Mouse (Mus musculus) liver, embryonic 16.5 days (tissue): ENCODE results near the gene Ctu2. TPM values are rescaled to one million over a fixed set of nuclear protein-coding genes. Genes with fewer than 3 reads are reported as not detected.

Experiments
- ATAC-seq: fragments of 200-750 bp; cut with Nextera tagmentation; 2 replicates; pipeline ENCODE4 v1.8.0; 2017; ENCODE audit warnings: low read depth, mild to moderate bottlenecking, moderate number of reproducible peaks, moderate library complexity
- H3K27ac ChIP-seq: fragments of 300-500 bp; sonication (generic); 2 replicates; pipeline ENCODE4 v1.5.1; 2014; ENCODE audit warnings: mild to moderate bottlenecking, low read length
- H3K27me3 ChIP-seq: fragments of 300-500 bp; sonication (generic); 2 replicates; pipeline ENCODE4 v1.6.1; 2014; ENCODE audit warnings: low read depth, low read length, mixed read lengths; ENCODE audit not compliant: control insufficient read depth, insufficient read depth
- H3K36me3 ChIP-seq: fragments of 300-500 bp; sonication (generic); 2 replicates; pipeline ENCODE4 v1.6.1; 2014; ENCODE audit warnings: mild to moderate bottlenecking; ENCODE audit not compliant: control insufficient read depth, insufficient read depth
- H3K4me1 ChIP-seq: fragments of 300-500 bp; sonication (generic); 2 replicates; pipeline ENCODE4 v1.6.1; 2014; ENCODE audit warnings: low read depth, low read length, mixed read lengths; ENCODE audit not compliant: control insufficient read depth
- H3K4me2 ChIP-seq: fragments of 300-500 bp; sonication (generic); 2 replicates; pipeline ENCODE4 v1.6.1; 2014; ENCODE audit warnings: low read depth, low read length, mixed read lengths
- H3K4me3 ChIP-seq: fragments of 300-500 bp; sonication (generic); 2 replicates; pipeline ENCODE4 v1.5.1; 2014; ENCODE audit warnings: low read depth, mild to moderate bottlenecking, low read length
- H3K9ac ChIP-seq: fragments of 300-500 bp; sonication (generic); 2 replicates; pipeline ENCODE4 v1.6.1; 2014; ENCODE audit warnings: low read depth, low read length
- H3K9me3 ChIP-seq: fragments of 300-500 bp; sonication (generic); replicated peaks from 2 replicates; pipeline ENCODE4 v1.6.1; 2016; ENCODE audit warnings: low read length; ENCODE audit not compliant: control insufficient read depth
- WGBS: fragments of 180-500 bp; shearing (Covaris S2); extraction: QIAGEN DNeasy Blood & Tissue Kit; methylation state at CpG from one replicate; pipeline ENCODE4 v1.1.7; 2014; ENCODE audit not compliant: insufficient replicate concordance; 5-methylcytosine and 5-hydroxymethylcytosine counted together
- polyA plus RNA-seq: library from polyadenylated mRNA; unstranded; fragments of >200 nt; fragmentation: Nextera tagmentation; extraction: Ambion mirVana; gene quantifications from 2 replicates; pipeline ENCODE4 v1.2.1, GENCODE M21; 2015

Ctu2 gene
- polyA plus RNA-seq, 1 experiment from 2014 or later = 9.6 TPM

DNA sequence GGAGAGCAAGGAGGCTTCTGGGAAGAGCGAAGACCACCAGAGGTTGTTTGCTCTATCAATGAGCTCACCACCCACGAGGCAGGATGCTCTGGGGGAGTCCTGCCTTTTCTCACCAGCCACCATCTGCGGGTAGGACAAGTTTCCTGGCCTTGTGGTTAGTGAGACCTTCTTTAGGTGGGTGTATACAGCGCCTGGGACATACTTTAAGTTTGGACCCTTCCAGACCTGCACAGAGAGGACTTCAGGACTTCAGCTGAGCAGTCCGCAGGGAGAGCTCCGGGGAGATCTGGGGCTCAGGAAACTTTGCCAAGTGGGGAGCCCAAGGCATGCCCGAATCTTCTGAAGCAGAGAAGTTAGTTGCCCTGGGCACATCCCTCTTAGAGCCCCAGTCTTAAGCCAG is 16.0 kb upstream of the Ctu2 start:
- Histone ChIP-seq H3K36me3 (no peaks in the 10 kb centered on the region), H3K4me1 (peaks cover 34% of the 10 kb centered on the region), H3K27me3 (peaks cover 34% of the 10 kb centered on the region), H3K4me3 (peak overlapping the region; percentile 47), H3K9ac (no peak overlapping the region; the same call in 1 of the 2 replicates), H3K9me3 (no peaks in the 10 kb centered on the region), H3K27ac (no peak overlapping the region), H3K4me2 (peak overlapping the region; percentile 74)
- ATAC-seq = no peak
- 20% methylated on average over 7 of the region's 7 CpGs for WGBS

DNA sequence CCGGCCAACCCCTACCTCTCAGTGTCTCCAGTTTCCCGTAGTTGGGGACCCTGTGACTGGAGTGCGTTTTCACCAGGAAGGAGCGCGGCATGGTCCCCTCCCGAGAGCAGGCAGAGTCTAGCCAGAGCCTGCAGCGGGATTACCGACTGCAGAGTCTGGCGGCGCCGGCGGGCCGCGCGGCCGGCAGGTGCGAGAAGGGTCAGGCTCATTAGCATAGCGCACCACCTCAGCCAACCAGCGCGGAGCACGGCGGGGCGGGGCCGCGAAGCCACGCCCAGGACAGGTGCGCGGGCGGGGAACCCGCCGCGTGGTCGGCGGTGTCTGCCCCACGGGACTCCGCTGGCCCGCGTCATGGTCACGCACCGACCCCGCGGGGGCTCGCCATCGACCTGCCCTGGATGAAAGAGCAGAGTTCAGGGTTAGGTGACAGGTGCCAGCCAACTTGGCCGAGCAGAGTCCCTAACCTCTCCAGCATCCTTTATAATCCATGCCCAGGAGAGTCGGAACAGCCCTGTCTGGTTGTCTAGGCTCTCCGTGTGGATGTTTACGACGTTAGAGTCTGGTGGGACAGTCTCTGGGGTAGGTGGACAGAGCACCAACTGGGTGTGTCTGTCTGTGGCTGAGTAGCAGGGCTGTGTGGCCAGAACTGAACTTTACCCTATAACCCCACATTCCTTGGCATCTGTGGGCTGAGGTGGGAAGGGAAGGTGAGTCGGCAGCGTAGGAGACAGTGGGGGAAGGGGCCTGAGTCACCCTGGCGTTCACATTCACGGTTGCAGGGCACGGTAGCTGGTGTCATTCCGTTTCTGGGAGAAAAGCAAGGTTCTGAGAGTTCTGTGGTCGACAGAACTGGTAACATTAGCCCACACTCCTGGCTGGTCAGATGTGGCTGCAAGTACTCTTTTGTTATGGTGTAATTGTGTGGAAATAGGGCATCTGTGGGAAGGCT is 15.1 kb upstream of the Ctu2 start, which contains the start of gene Snai3:
Gene Snai3, minus strand, starts transcription at position 210 of the 949 bp plus-strand sequence.
- H3K36me3 ChIP-seq = no peaks in the 10 kb centered on the region
- H3K27ac ChIP-seq = no peak within 1 kb of the TSS
- H3K4me3 ChIP-seq = peak within 1 kb of the TSS; percentile 47
- ATAC-seq = peak; percentile 77
- H3K4me1 ChIP-seq = peaks cover 36% of the 10 kb centered on the region
- 5% methylated on average over 56 of the region's 56 CpGs for WGBS
- peak within 1 kb of the TSS; percentile 43; the same call in 1 of the 2 replicates for H3K9ac ChIP-seq
- no peaks in the 10 kb centered on the region for H3K9me3 ChIP-seq
- H3K27me3 ChIP-seq = peaks cover 34% of the 10 kb centered on the region
- peak within 1 kb of the TSS; percentile 74 for H3K4me2 ChIP-seq

DNA sequence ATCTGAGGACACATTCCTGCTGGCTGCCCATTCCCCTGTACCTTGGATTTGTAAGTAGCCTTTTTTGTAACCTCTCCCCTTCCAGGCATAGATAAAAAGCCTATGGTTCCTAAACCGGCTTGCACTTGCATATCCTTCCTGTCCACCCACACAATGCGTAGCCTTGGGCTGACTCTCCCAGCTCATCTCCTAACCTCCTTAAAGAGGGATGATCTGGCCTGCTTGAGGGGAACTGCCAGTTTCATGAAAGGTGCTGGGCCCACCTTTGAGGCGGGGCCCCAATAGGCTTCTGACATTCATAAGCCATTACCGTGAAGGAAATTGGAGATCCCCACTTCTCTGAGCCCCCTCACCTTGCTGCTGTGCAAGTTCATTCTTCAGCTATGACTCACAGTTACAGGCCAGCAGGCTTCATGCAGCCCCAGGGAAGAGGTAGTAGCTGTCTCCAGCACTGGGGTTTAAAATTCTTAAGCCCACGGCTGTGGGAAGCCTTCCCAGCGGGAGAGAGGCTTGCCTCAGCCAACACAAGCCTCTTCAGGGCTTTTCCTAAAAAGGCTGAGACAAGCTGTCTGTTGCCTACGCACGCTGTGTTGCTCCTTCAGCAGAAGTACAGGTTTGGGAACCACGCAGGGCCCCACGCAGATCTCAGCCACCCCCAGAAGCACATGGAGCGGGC is 14.3 kb upstream of the Ctu2 start:
- no peak overlapping the region for H3K27ac ChIP-seq
- no peak for ATAC-seq
- no peak overlapping the region for H3K9ac ChIP-seq
- no peak overlapping the region for H3K4me2 ChIP-seq
- H3K4me3 ChIP-seq = no peak overlapping the region
- no peaks in the 10 kb centered on the region for H3K9me3 ChIP-seq
- H3K36me3 ChIP-seq = no peaks in the 10 kb centered on the region
- peaks cover 34% of the 10 kb centered on the region for H3K27me3 ChIP-seq
- 60% methylated on average over 11 of the region's 11 CpGs for WGBS
- peaks cover 36% of the 10 kb centered on the region for H3K4me1 ChIP-seq

DNA sequence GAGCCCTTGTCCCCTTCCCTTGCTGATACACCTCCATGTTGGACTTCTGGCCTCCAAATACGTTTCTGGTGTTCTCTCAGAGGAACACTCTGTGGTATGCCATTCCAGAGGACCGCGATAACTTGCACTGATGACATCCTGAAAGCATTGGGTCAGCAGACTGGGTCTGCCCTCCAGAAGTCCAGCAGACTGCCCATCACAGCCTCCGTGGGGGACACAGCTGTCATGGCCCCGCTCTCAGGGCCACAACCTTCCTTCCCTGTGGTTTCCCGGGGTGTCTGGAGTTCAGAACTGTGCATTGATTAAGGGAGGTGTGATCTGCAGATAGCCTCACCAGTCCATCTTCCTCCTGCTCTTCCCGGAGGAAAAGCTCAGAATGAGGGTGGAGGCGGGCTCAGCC is 13.4 kb upstream of the Ctu2 start:
- no peak overlapping the region for H3K4me3 ChIP-seq
- H3K36me3 ChIP-seq = no peaks in the 10 kb centered on the region
- H3K9me3 ChIP-seq = no peaks in the 10 kb centered on the region
- peaks cover 34% of the 10 kb centered on the region for H3K27me3 ChIP-seq
- no peak overlapping the region for H3K27ac ChIP-seq
- no peak for ATAC-seq
- H3K4me2 ChIP-seq = no peak overlapping the region
- H3K9ac ChIP-seq = no peak overlapping the region
- peaks cover 36% of the 10 kb centered on the region for H3K4me1 ChIP-seq
- 67% methylated on average over 8 of the region's 8 CpGs for WGBS

DNA sequence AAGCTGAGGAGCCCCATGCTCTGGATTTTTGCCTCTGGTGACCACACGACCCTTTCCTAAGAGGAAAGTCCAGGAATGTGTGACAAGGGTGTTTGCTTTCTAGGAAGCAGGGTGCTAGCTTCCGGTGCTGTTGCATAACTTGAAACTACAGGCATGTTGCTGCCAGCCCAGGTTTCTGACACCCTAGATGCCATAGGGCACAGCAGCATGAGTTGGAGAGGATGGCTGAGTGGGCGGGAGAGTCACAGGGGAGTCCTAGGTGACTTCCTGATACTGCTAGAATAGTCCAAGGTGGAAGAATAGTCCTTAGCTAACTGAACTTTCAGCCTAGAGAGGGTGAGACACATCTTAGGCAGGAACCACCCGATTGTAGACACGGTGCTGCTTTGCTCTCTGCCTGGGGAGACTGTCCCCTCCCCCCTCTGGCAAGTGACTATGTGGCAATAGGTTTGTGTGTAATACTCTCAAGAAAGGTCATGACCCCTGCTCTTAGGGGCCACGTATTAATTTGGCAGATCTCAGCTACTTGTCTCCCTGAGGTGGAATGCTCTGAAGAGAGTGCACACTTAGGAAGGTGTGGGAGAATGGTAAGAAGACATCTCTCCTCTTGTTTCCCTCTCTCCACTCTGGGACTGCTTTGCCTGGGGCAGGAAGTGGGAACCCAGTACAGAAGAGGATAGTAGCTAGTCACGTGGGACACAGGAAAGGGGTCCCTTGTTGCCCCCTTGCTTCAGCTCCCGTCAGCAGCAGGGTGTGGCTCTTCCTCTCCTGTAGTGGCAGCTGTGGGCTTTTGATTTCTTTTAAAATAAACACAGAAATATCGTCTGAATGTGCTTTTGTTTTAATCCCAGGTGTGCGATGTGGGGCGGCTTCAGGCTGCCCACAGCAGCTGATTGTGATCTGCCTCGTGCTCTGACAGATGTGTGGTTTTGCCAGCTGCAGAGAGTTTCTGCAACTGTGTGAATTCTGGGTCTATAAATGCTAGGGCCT is 12.0 kb upstream of the Ctu2 start:
- no peak overlapping the region for H3K4me2 ChIP-seq
- 16% methylated on average over 12 of the region's 12 CpGs for WGBS
- ATAC-seq = peak; percentile 31

DNA sequence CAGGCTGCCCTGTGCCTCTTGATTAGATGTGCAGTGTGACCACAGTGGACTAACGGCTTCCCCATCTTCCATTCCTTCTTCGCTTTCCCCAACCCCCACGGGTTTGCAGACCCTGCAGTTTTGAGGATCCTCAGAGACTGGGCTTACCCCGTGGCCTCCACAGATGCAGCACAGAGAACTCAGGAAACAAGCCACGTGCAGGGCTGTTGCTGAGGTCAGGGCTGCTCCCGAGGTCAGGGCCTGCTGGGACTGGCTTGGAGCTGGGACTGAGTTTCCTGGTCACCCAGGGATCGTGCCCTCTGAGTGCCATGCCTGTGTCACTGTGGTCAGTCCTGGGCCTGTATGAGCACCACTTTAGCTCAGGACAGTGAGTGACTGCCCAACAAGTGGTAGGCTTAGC is 11.0 kb upstream of the Ctu2 start:
- H3K9ac ChIP-seq = no peak overlapping the region
- H3K27ac ChIP-seq = no peak overlapping the region
- H3K27me3 ChIP-seq = peaks cover 21% of the 10 kb centered on the region
- no peak overlapping the region for H3K4me3 ChIP-seq
- H3K4me2 ChIP-seq = no peak overlapping the region
- H3K36me3 ChIP-seq = no peaks in the 10 kb centered on the region
- no peak for ATAC-seq
- H3K9me3 ChIP-seq = no peaks in the 10 kb centered on the region
- peaks cover 38% of the 10 kb centered on the region for H3K4me1 ChIP-seq
- 16% methylated on average over 7 of the region's 7 CpGs for WGBS

More for the DNA sequence above, 12.0 kb upstream of the Ctu2 start:
- Histone ChIP-seq H3K9me3 (no peaks in the 10 kb centered on the region), H3K36me3 (no peaks in the 10 kb centered on the region), H3K27ac (0 out of 2 replicates have a peak overlapping the region, but pooled peaks have one; percentile 15), H3K9ac (no peak overlapping the region), H3K4me3 (no peak overlapping the region), H3K4me1 (peaks cover 36% of the 10 kb centered on the region), H3K27me3 (peaks cover 31% of the 10 kb centered on the region)

DNA sequence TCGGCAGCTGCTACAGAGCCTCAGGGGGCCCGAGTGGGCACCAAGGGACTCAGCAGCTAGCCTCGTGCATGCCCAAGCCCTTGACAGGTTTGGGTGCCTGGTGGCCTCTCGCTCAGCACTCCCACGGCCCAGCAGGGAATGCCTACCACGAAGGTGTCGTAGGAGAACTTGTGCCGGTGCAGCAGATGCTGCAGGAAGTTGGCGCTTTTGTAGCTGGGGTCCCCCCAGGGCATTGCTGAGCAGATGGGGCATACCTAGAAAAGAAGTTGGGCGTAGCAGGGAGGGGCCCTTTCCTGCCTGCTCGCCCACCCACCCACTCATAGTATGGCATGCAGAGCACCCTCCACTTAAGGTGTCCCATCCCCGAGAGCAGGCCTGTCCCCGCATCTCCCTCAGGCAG is 8.1 kb upstream of the Ctu2 start:
- Histone ChIP-seq H3K4me3 (no peak overlapping the region), H3K36me3 (no peaks in the 10 kb centered on the region), H3K4me2 (no peak overlapping the region), H3K9ac (no peak overlapping the region), H3K9me3 (no peaks in the 10 kb centered on the region), H3K27me3 (no peaks in the 10 kb centered on the region), H3K27ac (no peak overlapping the region), H3K4me1 (peaks cover 25% of the 10 kb centered on the region)
- no peak for ATAC-seq
- 77% methylated on average over 13 of the region's 13 CpGs for WGBS

DNA sequence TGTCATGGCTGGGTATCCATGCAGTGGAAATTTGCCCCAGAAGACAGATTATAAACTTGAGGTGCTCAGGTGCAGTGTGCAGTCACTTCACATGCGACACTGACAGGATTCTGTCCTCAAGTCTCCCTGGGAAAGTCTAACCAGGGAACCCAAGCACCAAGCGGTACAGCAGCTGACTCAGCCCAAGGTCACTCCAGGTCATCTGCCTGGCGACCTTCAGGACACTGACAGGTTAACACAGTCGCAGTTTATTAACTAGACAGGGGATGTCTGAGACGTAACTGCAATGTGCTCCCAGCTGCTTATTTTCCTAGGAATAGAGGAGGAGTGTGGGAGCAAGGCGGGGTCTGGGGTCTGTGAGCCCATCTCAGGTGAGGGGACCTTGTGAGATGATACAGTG is 6.5 kb upstream of the Ctu2 start:
- Histone ChIP-seq H3K36me3 (no peaks in the 10 kb centered on the region), H3K9ac (no peak overlapping the region), H3K4me3 (no peak overlapping the region), H3K27me3 (no peaks in the 10 kb centered on the region), H3K9me3 (no peaks in the 10 kb centered on the region), H3K4me1 (peaks cover 18% of the 10 kb centered on the region), H3K4me2 (no peak overlapping the region), H3K27ac (no peak overlapping the region)
- whole genome bisulfite sequencing = 61% methylated on average over 6 of the region's 6 CpGs
- no peak for ATAC-seq
